Mouse (Mus musculus) ES-Bruce4 (cell line): ENCODE data around the gene Cers6. TPM values are rescaled to one million over a fixed set of nuclear protein-coding genes. Genes with fewer than 3 reads are reported as not detected.

Source experiments
- H3K27ac ChIP-seq: 2 replicates; pipeline ENCODE4 v1.5.1; 2012; ENCODE audit warnings: low read length, inconsistent platforms; ENCODE audit not compliant: insufficient read depth
- H3K27me3 ChIP-seq: 2 replicates; pipeline ENCODE4 v1.6.1; 2012; ENCODE audit warnings: mild to moderate bottlenecking, low read length, inconsistent platforms; ENCODE audit not compliant: control insufficient read depth, poor library complexity, insufficient read depth, severe bottlenecking
- H3K36me3 ChIP-seq: 2 replicates; pipeline ENCODE4 v1.6.1; 2012; ENCODE audit warnings: inconsistent platforms, mild to moderate bottlenecking, low read length, moderate library complexity; ENCODE audit not compliant: control insufficient read depth, poor library complexity, insufficient read depth, severe bottlenecking
- H3K4me1 ChIP-seq: one replicate; pipeline ENCODE4 v1.8.1; 2011; ENCODE audit warnings: low read length; ENCODE audit not compliant: control insufficient read depth, insufficient read depth
- H3K4me3 ChIP-seq: 2 replicates; pipeline ENCODE4 v1.5.1; 2011; ENCODE audit warnings: low read depth, mild to moderate bottlenecking, low read length
- H3K9ac ChIP-seq: 2 replicates; pipeline ENCODE4 v1.6.1; 2012; ENCODE audit warnings: low read depth, mild to moderate bottlenecking, inconsistent platforms; ENCODE audit not compliant: poor library complexity, severe bottlenecking
- H3K9me3 ChIP-seq: replicated peaks from 2 replicates; pipeline ENCODE4 v1.6.1; 2012; ENCODE audit warnings: mild to moderate bottlenecking, low read length, inconsistent platforms; ENCODE audit not compliant: control insufficient read depth, poor library complexity, insufficient read depth, severe bottlenecking
- CTCF ChIP-seq: IDR thresholded peaks from one replicate; pipeline ENCODE4 v1.8.1; 2011; ENCODE audit warnings: low read depth, low read length
- EP300 ChIP-seq: IDR thresholded peaks from 2 replicates; pipeline ENCODE4 v1.6.1; 2011; ENCODE audit warnings: low read depth, low read length; ENCODE audit not compliant: insufficient read depth
- POLR2A ChIP-seq: IDR thresholded peaks from one replicate; pipeline ENCODE4 v1.8.1; 2011; ENCODE audit warnings: low read length; ENCODE audit not compliant: insufficient read depth
- polyA plus RNA-seq: library from polyadenylated mRNA; stranded (reverse); fragments of >200 nt; gene quantifications from 2 replicates; pipeline ENCODE4 v1.2.4, GENCODE M21; 2011; ENCODE audit warnings: low read depth; ENCODE audit not compliant: missing spikeins, insufficient read depth, insufficient read length

The Cers6 gene
- polyA plus RNA-seq, 1 experiment, result 17.0 TPM

- no peaks in the 10 kb centered on the region for H3K27me3 ChIP-seq
- H3K36me3 ChIP-seq, result no peaks in the 10 kb centered on the region
- H3K27ac ChIP-seq, result no peak overlapping the region
- H3K4me3 ChIP-seq, result no peak overlapping the region
- no peak overlapping the region for H3K9ac ChIP-seq
- peaks cover 4% of the 10 kb centered on the region for H3K4me1 ChIP-seq
- TF ChIP-seq POLR2A, result no peak
- TF ChIP-seq EP300, result no peak
- TF ChIP-seq CTCF, result no peak
- no peaks in the 10 kb centered on the region for H3K9me3 ChIP-seq
Measured at GRCm38 (mm10) chr2:68896196-68896595, 35.0 kb downstream of the Cers6 start.

GRCm38 (mm10) chr2:68899770-68900521, 38.7 kb downstream of the Cers6 start:
- Histone ChIP-seq H3K4me3 (no peak overlapping the region), H3K9ac (no peak overlapping the region), H3K4me1 (peaks cover under 1% of the 10 kb centered on the region), H3K36me3 (no peaks in the 10 kb centered on the region), H3K27ac (no peak overlapping the region), H3K27me3 (no peaks in the 10 kb centered on the region), H3K9me3 (no peaks in the 10 kb centered on the region)
- TF ChIP-seq EP300, result no peak
- TF ChIP-seq CTCF, result no peak
- no peak for TF ChIP-seq POLR2A

- Histone ChIP-seq H3K4me1 (no peaks in the 10 kb centered on the region), H3K27ac (no peak overlapping the region), H3K36me3 (no peaks in the 10 kb centered on the region), H3K9ac (no peak overlapping the region), H3K9me3 (no peaks in the 10 kb centered on the region), H3K27me3 (no peaks in the 10 kb centered on the region), H3K4me3 (no peak overlapping the region)
- TF ChIP-seq POLR2A, result no peak
- TF ChIP-seq CTCF, result no peak
Measured at GRCm38 (mm10) chr2:68900640-68901378, 39.6 kb downstream of the Cers6 start.

- H3K27ac ChIP-seq, result no peak overlapping the region
- H3K9ac ChIP-seq, result no peak overlapping the region
- no peaks in the 10 kb centered on the region for H3K36me3 ChIP-seq
- no peak for TF ChIP-seq CTCF
- no peak for TF ChIP-seq POLR2A
- TF ChIP-seq EP300, result no peak
- no peaks in the 10 kb centered on the region for H3K27me3 ChIP-seq
- H3K9me3 ChIP-seq, result 0 out of 2 replicates have a peak, but pooled peaks cover 2% of the 10 kb centered on the region
- H3K4me1 ChIP-seq, result no peaks in the 10 kb centered on the region
- no peak overlapping the region for H3K4me3 ChIP-seq
Measured at GRCm38 (mm10) chr2:68901708-68902107, 40.5 kb downstream of the Cers6 start.

GRCm38 (mm10) chr2:68902546-68902945, 41.3 kb downstream of the Cers6 start:
- H3K4me1 ChIP-seq, result no peaks in the 10 kb centered on the region
- H3K9me3 ChIP-seq, result 0 out of 2 replicates have a peak, but pooled peaks cover 2% of the 10 kb centered on the region
- H3K27me3 ChIP-seq, result no peaks in the 10 kb centered on the region
- no peak overlapping the region for H3K27ac ChIP-seq
- no peak overlapping the region for H3K4me3 ChIP-seq
- TF ChIP-seq EP300, result no peak
- TF ChIP-seq CTCF, result no peak
- no peak for TF ChIP-seq POLR2A
- no peak overlapping the region for H3K9ac ChIP-seq
- no peaks in the 10 kb centered on the region for H3K36me3 ChIP-seq

- Histone ChIP-seq H3K36me3 (no peaks in the 10 kb centered on the region), H3K27me3 (no peaks in the 10 kb centered on the region), H3K9me3 (0 out of 2 replicates have a peak, but pooled peaks cover 2% of the 10 kb centered on the region), H3K4me1 (no peaks in the 10 kb centered on the region), H3K27ac (no peak overlapping the region), H3K9ac (no peak overlapping the region), H3K4me3 (no peak overlapping the region)
- TF ChIP-seq EP300, result no peak
- no peak for TF ChIP-seq CTCF
Measured at GRCm38 (mm10) chr2:68906921-68907320, 45.7 kb downstream of the Cers6 start.
